Mouse (Mus musculus): Measurements from ENCODE around the gene Tbc1d17. TPM values are rescaled to one million over a fixed set of nuclear protein-coding genes. Genes with fewer than 3 reads are reported as not detected.

Tbc1d17 gene
- total RNA-seq, 2 experiments from 2014 or later, result 64.4 to 67.5 TPM

DNA sequence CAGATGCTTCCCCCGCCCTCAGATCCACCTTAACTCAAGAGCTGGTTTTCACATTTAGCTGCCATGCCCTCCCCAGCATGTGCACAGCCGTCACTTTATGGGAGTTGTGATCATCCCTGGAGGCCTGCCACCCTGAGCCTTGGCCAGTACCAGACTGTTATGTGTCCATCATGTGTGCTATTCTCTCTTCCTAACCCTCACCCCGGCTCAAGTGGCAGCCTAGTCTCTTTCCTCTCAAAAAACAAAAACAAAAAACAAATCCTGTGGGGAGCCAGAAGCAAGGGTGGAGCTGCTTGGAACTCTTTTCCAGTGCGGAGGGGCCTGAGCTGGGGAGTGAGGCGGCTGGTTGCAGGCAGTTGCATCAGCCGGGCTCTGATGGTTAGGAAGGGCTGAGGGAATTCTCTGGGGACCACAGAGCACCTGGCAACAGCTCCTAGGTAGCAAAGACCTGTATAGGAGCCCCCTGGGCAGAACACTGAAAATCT, 30.1 kb downstream of the Tbc1d17 start:
- peak overlapping the region; percentile 95 for H3K27ac ChIP-seq
- H3K4me3 ChIP-seq, result peak overlapping the region; percentile 24
- peak in 1 of 2 experiments; percentile 13 for DNase-seq (ENCODE audit: extremely low spot score in 1 of 2, low spot score in 2 of 2)
- intact Hi-C loops (cut with DNase I), result loop anchor here (2.0 kb wide), 1 partner anchor 30 kb away; the partner anchor contains the start of genes Akt1s1 and Tbc1d17
- no peak for TF ChIP-seq CTCF (IDR thresholded peaks at IDR 0.05)

DNA sequence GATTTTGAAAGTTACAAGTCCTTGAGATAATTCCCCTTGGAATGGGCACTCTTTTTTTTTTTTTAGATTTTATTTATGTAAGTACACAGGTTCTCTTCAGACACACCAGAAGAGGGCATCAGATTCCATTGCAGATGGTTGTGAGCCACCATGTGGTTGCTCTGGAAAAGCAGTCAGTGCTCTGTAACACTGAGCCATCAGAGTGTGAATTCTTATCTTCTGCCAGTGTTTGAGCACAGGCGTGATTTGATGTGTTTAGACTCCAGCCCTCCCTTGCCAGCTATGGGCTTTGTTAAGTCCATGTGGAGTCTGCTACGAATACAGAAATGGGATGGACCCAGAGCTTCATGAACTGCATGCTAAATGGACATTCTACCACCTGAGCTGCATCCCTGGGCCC, 30.7 kb downstream of the Tbc1d17 start:
- peak in 1 of 2 experiments; percentile 11 for DNase-seq (ENCODE audit: extremely low spot score in 1 of 2, low spot score in 2 of 2)
- peak; percentile 52 for TF ChIP-seq CTCF (IDR thresholded peaks at IDR 0.05)
- Histone ChIP-seq H3K27ac (peak overlapping the region; percentile 95), H3K4me3 (peak overlapping the region; percentile 71)
- intact Hi-C loops (cut with DNase I), result loop anchor here (2.0 kb wide), 1 partner anchor 31 kb away; the partner anchor contains the start of genes Akt1s1 and Tbc1d17

DNA sequence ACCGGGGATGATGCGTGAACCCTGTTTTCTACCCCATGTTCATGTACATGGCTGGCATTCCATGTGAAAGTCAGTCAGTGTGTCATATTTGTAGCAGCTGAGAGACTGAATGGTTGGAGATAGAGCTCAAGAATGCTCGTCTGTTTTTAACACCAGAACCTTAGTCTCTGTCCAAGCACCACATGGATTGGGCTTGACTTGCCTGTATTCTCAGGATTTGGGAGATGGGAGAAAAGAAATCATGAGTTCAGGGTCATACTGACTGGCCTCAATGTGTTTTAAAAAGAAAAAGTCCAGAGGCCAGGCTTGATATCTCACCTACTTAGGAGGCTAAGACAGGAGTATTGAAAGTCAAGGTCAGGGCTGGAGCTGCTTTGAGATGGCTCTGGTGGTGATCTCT, 31.4 kb downstream of the Tbc1d17 start:
- intact Hi-C loops (cut with DNase I), result no loop called here
- peak in 1 of 2 experiments; percentile 4 for DNase-seq (ENCODE audit: extremely low spot score in 1 of 2, low spot score in 2 of 2)
- Histone ChIP-seq H3K4me3 (peak overlapping the region; percentile 71), H3K27ac (peak overlapping the region; percentile 95)
- TF ChIP-seq CTCF (IDR thresholded peaks at IDR 0.05), result no peak

DNA sequence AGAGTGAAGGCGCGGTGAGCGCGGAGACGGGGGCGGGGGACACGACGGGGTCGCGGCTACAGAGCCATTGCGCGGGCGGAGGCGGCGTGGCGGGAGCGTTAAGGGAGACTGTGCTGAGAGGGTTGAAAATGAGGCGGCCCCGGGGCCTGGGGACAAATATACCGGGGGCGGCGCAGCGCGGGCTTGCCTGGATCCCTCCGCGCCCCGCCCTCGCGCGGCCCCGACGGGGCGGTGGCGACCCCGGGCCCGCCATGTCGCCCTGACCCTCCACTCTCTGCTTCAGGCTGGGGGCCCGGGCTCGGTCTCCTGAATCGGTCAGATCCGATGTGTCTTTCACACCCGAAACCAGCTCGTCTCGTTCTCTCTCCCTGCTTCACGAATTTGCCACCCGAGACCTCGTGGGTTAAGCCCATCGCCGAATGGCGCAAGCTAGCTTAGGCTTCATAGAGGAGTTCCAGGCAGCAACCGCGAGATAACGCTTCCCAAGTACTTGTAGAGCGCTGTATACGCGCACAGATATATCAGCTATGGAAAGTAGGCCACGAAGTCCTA, 32.3 kb downstream of the Tbc1d17 start, which contains the start of gene Atf5:
Gene Atf5, minus strand, starts transcription at position 189 of the 552 bp plus-strand sequence.
- Histone ChIP-seq H3K27ac (peak within 1 kb of the TSS; percentile 95), H3K4me3 (peak within 1 kb of the TSS; percentile 71)
- TF ChIP-seq CTCF (IDR thresholded peaks at IDR 0.05), result no peak
- intact Hi-C loops (cut with DNase I), result no loop called here
- no peak for DNase-seq (ENCODE audit: extremely low spot score in 1 of 2, low spot score in 2 of 2)

DNA sequence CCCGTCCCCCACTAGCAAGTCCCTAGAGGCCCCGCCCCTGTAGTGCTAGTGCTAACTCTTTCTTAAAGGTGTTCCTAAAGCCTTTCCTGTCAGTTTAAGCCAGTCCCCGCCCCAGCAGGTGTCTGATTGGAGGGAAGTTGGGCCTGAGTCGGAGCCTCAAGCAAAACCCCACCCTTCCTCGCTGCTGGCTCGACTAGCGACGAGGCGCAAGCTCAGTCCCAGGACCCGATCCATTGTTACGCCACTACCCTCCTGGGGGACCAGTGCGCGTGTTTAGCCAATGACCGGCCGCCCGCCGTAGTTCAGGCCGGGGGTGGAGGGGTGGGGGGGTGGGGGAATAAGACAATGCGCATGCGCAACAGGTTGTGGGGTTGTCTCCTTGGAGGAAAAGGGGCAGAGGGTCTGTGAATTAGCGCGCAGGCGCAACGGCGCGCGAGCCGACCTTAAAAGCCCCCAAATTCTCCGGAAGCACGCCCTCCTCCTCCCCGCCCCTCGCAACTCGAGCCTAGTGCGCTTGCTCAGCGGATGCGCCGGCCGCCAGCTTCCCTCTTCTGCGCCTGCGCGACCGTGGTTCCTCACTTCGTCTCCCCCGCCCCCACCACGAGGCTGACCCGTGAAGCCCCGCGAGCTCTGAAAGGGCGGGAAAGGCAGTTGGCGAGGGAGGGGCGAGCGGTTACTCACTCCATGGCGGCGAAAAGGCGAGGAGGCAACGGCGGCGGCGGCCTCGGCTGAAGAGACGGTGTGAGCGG, 33.0 kb downstream of the Tbc1d17 start, which contains the start of the genes Nup62 and Il4i1:
Gene Nup62, plus strand, starts transcription at position 368 of the 749 bp plus-strand sequence.
Gene Il4i1, plus strand, starts transcription at position 667 of the 749 bp plus-strand sequence.
- peak within 1 kb of the TSS; percentile 71 for H3K4me3 ChIP-seq
- peak within 1 kb of the TSS; percentile 95 for H3K27ac ChIP-seq
- TF ChIP-seq CTCF (IDR thresholded peaks at IDR 0.05), result no peak; the same call in 1 of the 2 replicates
- DNase-seq (ENCODE audit: extremely low spot score in 1 of 2, low spot score in 2 of 2), result peak; percentile 98
- intact Hi-C loops (cut with DNase I), result loop anchor here (2.0 kb wide), 1 partner anchor 67 kb away; the partner anchor contains the start of gene Vrk3

DNA sequence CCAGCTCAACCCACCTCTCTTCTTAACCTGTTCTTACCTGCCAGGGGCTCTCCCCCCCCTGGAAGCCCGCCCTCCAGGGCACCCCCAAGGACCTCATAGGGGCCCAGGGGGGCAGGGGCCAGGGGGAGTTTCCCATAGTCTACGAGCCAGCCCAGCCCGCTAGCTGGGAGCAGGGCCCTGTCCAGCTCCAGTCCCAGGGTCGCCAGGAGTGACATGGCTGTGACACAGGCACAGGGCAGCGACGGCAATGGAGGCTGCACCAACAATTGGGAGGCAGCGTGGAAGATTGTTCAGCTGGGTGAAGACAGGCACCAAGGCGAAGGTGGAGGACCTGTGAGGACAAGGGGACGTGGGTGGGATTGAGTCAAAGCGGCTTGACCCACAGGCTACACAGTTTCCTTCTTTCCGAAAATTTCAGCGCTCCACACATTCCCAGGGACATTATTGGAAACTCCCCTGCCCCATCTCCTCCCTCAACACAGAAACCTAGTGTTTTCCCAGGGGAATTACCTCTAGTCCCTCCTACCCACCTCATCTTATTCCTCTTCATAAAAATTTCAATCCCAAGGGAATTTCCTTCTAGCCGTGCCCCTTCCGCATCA, 33.8 kb downstream of the Tbc1d17 start:
- H3K27ac ChIP-seq, result no peak overlapping the region
- TF ChIP-seq CTCF (IDR thresholded peaks at IDR 0.05), result no peak
- intact Hi-C loops (cut with DNase I), result loop anchor here (2.0 kb wide), 1 partner anchor 66 kb away; the partner anchor contains the start of gene Vrk3
- H3K4me3 ChIP-seq, result peak overlapping the region; percentile 71
- peak in 1 of 2 experiments; percentile 17 for DNase-seq (ENCODE audit: extremely low spot score in 1 of 2, low spot score in 2 of 2)

DNA sequence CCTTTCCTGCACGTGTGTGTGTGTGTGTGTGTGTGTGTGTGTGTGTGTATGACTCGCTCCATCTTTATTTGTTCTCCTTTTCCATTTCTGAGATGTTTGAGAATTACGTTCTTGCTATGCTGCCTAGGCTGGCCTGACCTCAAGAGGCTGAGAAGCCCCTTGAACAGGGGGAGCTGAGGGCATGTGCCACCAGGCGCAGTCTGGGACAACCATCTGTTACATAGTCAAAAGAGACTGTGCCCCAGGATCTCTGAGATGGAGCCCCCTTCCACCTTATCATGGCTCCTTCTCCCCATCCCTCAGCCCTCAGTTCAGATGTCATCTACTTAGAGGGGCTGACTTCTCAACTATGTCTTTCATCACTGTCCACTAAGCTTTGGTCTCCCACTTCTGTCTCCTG, 34.5 kb downstream of the Tbc1d17 start:
- no peak for TF ChIP-seq CTCF (IDR thresholded peaks at IDR 0.05)
- intact Hi-C loops (cut with DNase I), result loop anchor here (2.0 kb wide), 1 partner anchor 66 kb away; the partner anchor contains the start of gene Vrk3
- peak in 1 of 2 experiments; percentile 5 for DNase-seq (ENCODE audit: extremely low spot score in 1 of 2, low spot score in 2 of 2)
- H3K27ac ChIP-seq, result no peak overlapping the region
- no peak overlapping the region for H3K4me3 ChIP-seq

DNA sequence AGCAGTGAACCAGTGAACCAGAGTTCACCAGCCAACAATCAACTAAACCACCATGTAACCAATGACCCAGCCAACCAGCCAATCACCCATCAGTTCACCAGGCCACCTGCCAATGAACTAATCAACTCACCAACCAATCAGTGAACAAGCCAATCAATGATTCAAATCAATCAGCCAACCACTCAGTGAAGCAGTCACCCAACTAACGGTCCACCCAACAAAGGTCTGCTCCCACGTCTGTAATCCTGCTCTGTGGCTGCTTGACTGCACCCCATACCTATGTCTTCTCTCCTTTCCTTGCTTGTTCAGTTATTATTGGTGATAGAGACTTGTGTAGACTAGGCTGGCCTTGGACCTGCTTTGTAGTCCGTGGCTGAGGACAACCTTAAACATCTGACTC, 34.9 kb downstream of the Tbc1d17 start:
- H3K27ac ChIP-seq, result no peak overlapping the region
- no peak overlapping the region for H3K4me3 ChIP-seq
- DNase-seq (ENCODE audit: extremely low spot score in 1 of 2, low spot score in 2 of 2), result peak in 1 of 2 experiments; percentile 3
- TF ChIP-seq CTCF (IDR thresholded peaks at IDR 0.05), result no peak
- intact Hi-C loops (cut with DNase I), result loop anchor here (2.0 kb wide), 1 partner anchor 65 kb away; the partner anchor contains the start of gene Vrk3

DNA sequence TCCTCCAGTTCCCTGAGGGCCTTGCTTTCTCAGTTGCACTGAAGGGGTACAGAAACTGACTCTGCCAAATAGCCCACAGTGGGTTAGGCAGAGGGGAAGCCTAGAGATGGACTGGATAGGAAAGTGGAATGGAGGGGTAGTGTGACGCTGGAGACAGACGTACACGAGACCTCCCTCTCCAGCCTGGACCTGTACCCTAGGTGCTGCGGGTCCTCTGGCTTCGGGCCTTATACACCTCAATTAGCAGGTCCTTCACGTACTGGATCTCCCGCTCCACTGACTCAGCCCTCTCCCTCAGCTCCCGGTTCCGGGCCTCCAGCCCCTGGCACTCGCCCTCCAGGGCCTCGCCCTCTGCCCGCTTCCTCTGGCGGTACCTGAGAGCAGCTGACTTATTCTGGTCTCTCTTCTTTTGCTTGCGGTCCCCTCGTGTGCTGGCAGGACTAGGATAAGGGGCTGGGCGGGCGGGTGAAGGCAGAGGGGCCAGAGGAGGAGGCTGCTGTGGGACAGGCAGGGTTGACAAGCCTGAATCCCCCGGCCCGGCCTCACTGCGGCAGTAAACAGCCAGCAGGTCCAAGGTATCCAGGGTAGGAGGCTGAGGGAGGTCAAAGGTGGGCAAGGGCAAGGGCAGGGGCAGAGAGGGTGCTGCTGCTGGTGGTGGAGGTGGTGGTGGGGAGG, 36.1 kb downstream of the Tbc1d17 start:
- Histone ChIP-seq H3K4me3 (no peak overlapping the region), H3K27ac (no peak overlapping the region)
- no peak for TF ChIP-seq CTCF (IDR thresholded peaks at IDR 0.05)
- intact Hi-C loops (cut with DNase I), result no loop called here
- DNase-seq (ENCODE audit: extremely low spot score in 1 of 2, low spot score in 2 of 2), result peak in 1 of 2 experiments; percentile 7

DNA sequence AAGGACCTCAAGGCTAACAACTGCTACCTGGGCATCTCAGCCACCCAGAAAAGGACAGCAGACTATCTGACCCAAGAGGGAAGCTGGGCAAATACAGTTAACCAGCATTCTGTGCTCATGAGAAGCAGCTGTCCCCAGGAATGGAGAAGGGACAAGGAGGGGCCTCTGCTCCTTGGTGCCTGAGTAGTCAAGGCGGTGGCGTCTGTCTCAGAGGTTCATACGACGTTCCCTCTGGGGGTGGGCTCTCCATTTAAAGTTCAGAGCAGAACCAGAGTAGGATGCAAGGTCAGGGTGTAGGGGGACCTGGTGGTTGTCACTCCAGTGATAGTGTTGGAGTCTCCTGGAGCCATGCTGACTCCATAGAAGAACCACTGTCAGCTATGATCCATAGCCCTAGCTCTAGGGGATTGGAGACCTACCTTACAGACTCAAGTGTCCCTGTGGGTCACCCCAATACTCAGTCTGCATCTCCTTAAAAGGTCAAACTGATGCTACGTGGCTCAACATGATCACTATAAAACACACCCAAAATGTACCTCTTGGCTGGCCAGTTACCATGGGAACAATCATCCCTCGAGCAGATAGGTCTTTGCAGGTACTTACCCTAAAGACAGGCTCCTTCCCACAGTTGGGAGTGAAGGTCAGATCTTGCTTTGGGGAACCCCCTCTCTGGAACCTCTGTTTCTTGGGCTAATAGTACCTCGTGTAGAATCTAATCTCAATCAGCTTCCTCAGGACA, 37.9 kb downstream of the Tbc1d17 start:
- no peak for TF ChIP-seq CTCF (IDR thresholded peaks at IDR 0.05)
- intact Hi-C loops (cut with DNase I), result no loop called here
- H3K4me3 ChIP-seq, result no peak overlapping the region
- peak in 1 of 2 experiments; percentile 3 for DNase-seq (ENCODE audit: extremely low spot score in 1 of 2, low spot score in 2 of 2)
- H3K27ac ChIP-seq, result no peak overlapping the region

Data from left cerebral cortex, adult 2 months (tissue).